Mouse (Mus musculus): ENCODE results near the gene Cybb.
"Not testable (repeated sequence)": the region's sequence is repeated elsewhere in the genome, so short reads cannot be mapped to it uniquely, and the experiment has no call there.

Cybb gene

GRCm38 (mm10) chrX:9487671-9488070 is at the start of gene Cybb:
Cybb (minus strand) TSS chrX:9487771.
- DNase-seq = no peak

GRCm38 (mm10) chrX:9536881-9537280 is 49.3 kb upstream of the Cybb start:
- no peak for DNase-seq

- peak; percentile 8 for DNase-seq
Measured at GRCm38 (mm10) chrX:9519969-9520368, 32.4 kb upstream of the Cybb start.

GRCm38 (mm10) chrX:9517531-9517930 is 30.0 kb upstream of the Cybb start:
- DNase-seq = not testable (repeated sequence)

DNA sequence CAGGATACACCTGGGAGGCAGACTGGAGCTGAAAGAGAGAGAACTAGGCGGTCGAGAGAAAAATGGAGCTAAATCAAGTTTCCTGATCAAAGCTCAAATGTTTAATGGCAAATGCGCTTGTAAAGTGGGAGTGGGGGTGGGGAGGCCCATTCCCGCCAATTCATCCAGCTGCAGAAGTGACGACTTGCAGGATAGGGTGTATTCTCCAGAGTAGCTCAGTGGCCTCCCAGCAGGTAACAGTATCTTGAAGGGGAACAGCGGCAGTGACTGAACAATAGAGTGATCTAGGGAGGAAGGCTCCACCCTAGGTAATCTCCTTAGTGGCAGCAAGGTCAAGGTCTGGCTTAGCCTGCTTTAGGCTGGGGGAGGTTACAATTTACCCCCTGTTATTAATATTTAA is 12.5 kb downstream of the Cybb start:
- DNase-seq = not testable (repeated sequence)

DNA sequence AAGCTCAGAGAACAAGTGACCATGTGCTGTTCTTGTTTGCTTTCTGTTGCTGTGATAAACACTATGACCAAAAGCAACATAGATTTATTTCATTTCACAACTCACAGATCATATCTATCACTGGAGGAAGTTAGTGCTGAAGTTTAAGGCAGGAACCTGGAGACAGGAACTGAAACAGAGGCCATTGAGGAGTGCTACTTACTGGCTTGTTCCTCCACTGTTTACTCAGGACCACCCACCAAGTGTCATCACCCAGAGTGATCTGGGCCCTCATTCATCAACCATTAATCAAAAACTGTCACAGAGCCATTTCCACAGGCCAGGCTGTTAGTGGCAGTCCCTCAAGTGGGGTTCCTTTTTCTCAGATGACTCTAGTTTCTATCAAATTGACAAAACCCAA is 13.1 kb downstream of the Cybb start:
- DNase-seq = no peak

DNA sequence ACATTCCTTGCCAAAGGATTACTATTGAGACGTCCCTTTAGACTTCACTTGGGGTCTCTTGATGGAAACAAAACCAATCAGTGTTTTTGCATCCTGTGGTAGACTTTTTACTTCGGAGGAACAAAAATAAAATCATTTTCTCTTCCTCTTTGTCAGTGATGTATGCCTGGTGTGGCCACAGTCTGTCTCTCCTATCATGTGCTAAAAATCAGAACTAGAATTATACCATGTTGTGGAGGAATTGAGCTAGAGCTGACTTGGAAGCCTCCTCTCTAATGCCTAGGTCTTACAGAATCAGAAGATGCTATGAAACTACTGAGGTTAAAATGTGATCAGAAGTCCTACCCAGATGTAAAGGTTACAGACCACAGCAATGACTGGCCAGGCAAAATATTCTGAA is 13.8 kb downstream of the Cybb start:
- no peak for DNase-seq

DNA sequence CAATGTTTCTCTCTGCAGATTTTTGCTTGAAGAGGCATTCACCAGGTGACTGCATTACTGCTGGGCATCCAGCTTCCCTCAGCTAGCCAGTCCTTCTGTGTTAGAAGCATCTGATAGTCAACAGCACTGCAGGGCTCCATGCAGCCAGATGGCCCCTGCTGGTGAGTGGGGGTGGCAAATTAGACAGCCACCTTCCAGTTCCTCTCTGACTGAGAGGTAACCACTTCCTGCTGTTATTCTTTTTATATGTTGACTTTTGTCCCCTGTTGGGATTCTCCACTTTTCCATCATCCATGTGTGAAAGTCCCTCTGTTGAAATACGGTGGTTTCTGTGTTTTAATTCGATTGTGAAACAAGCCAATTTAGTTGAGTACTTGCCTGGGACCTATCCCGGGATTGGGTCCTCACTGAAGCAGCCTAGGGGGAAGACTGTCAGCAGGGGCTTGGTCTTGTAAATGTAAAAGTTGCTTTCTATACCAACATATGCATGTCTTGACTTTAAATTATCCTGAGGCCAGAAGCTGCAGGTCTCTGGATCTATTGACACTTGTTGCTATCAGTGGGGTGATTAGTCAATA is 16.7 kb downstream of the Cybb start:
- DNase-seq = peak; percentile 8

- no peak for DNase-seq
Measured at GRCm38 (mm10) chrX:9469100-9469499, 18.5 kb downstream of the Cybb start.

- no peak for DNase-seq
Measured at GRCm38 (mm10) chrX:9467020-9467419, 20.6 kb downstream of the Cybb start.

GRCm38 (mm10) chrX:9465890-9466289 is 21.7 kb downstream of the Cybb start:
- no peak for DNase-seq

DNA sequence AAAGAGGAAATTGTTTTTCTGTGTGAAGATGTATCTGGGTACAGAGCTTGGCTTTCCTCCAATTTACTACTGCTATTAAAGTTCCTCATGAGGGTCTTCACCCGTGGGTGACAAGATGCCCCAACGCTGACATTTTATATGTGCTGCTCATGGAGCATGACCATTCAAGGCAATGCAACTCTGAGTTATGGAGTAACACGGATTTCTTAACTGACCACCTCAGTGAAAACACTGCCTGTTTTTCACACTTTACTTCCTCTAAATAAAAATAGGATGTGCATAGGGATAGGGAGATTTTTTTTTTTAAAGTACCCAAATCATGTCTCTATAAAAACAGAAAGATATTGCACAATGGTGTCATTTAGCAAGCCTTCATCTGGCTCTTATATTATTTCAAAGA is 24.9 kb downstream of the Cybb start:
- DNase-seq = no peak

GRCm38 (mm10) chrX:9461399-9461798 is 26.2 kb downstream of the Cybb start:
- no peak for DNase-seq

DNA sequence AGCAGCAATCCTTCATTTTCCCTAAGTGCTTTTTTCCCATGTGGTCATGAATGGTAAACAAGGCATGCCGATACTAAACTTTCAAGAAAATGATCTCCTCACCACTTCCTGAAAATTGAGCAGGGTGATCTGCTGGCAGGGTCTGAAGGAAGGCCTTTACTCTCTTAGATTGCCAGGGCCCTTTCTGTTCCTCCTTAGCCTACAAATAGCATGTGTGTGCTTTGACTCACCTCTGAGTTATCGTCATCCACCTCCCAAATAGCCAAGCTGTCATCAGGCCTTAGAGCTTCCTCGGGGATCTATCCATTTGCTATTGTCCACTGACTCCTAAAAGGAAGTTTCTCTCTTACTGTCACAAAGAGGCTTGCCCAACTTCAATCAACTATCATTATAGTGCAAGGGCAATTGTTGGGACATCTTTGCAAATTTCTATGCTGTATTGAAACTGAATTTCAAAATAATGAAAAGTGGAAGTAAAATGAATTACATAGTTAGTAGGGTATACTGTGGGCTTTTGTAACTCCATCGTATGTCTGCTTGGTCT is 27.1 kb downstream of the Cybb start:
- DNase-seq = no peak

- DNase-seq = no peak
Measured at GRCm38 (mm10) chrX:9452375-9452774, 35.2 kb downstream of the Cybb start.

- no peak for DNase-seq
Measured at GRCm38 (mm10) chrX:9447284-9447683, 40.3 kb downstream of the Cybb start.

GRCm38 (mm10) chrX:9441102-9441501 is 46.5 kb downstream of the Cybb start:
- no peak for DNase-seq

DNA sequence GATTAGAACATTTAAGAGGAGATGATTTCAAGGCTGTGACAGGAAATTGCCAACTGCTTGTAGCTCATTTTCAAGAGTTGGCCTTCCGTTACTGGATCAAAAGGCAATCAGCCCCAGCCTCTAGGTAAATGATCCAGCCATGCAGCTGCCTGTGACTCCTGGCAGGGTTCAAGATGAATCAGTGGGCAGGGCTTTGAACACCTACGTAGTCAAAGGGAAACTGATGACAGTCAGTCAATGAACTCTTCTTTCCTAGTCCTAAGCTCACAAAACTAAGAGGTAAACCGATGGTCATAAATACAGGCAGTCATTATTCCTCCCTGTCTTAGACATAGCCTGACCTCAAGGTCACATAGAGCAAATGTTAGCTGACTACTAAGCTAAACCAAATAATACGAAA is 47.0 kb downstream of the Cybb start:
- no peak for DNase-seq

- no peak for DNase-seq
Measured at GRCm38 (mm10) chrX:9439257-9439656, 48.3 kb downstream of the Cybb start.

DNA sequence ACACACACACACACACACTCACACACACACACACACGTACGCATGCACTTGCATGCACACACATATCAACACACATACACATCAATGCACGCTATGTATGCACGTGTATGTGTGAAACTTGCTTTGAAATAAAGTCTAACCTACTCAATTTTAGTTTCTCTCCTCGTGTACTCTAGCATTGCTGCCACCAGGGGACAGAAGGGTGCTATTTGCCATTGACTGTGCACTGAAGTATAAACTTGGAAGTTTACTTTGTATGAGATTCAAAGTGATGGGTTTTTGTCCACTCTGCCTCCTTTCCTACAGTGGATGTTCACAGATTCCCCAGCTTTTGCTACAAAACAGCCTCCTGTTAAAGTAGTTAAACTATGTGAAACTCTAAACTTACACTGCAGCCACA is 73.7 kb downstream of the Cybb start:
- no peak for DNase-seq
